Mouse (Mus musculus) Muller cell, postnatal 12 days (primary cell): ENCODE measurements around the gene Prkaa2.

Source experiments
- DNase-seq: peaks from one replicate; pipeline ENCODE4 v3.0.0-alpha.2; 2015; ENCODE audit errors: inconsistent ontology term

Gene Prkaa2

DNA sequence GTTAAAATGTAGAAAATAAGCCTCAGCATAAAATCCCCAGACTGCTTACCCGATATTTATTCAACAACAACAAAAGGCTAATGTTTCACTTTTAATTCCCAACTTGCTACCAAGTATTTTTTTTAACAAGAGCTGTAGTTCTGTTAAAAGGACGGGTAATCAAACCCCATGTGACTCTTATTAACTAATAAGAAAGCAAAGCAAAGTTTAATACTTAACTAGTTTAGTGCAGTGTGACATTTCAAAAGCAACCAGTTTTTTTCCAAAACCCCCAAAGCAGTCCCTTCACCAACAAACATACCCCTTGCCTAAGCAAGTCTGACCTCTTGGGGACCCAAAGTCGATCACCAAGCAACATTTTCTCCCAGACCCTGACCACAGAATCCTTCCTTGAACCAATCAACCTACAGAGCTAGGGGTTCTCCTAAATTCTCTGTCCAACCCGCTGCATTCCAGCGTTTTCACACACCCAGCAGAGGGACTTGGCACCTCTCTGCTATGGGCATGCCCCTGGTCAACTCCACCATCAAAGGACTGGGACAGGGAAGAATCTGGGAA is 970 bp downstream of the Prkaa2 start:
- DNase-seq: no peak

DNA sequence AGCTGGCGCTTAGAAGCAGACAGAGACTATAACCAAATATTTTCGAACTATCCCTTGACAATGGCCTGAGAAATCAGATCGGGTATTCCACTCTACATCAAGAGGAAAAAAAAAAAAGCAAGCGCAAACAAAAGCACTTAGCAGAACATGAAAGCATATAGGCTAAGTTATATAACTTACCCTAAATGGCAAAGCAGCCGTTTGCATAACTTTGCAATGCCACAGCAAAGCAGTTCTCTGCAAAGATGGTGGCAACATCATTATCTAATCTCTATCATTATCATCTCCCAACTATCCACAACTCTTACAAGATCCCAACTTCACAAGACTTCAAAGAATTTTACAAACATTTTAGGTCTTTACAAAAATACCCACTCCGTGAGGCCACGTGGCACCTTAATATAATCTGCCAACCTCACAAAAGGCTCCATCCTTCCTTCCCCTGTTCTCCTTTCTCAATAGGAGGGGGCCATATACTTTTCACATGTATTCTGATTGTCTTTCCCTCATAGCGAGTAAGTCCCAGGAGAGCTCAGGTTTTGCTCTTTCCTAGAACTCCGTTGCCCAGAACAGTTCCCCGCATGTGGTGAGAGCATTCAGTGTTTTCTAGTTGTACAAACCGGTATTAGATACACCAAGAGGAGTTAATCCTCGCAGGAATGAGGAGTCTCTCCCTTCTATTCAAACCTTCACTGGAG is 1.6 kb downstream of the Prkaa2 start:
- no peak for DNase-seq

DNA sequence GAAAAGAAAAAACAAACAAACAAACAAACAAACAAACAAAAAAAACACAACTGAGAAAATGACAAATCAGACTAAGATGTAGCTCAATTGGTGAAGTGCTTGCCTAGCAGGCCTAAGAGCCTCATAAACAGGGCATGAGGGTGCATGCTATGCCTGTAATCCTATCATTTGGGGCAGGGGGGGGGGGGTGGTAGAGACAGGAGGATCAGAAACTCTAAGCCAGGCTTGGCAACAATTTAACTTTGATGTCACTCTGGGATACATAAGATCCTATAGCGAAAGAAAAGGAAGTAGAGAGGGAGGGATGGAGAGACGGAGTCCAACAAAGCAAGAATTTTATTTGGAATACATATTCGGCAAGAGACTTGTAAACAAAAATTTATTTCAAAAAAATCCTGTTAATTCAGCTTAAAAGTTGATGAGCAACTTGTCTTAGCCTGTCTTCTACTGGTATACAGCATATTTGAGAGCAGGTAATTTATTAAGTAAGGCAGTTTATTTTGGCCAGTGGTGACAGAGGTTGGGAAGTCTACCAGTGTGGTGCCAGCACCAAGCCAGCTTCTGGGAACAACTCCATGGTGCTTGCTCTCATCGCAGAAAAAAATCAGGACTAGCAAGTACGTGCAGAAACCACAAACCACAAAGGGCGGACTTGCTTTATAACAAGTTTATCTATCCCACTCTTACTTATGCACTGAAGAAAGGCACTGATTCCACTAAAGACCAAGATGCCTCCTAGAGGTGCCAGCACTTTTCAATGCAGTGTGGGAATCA is 5.4 kb downstream of the Prkaa2 start:
- no peak for DNase-seq

DNA sequence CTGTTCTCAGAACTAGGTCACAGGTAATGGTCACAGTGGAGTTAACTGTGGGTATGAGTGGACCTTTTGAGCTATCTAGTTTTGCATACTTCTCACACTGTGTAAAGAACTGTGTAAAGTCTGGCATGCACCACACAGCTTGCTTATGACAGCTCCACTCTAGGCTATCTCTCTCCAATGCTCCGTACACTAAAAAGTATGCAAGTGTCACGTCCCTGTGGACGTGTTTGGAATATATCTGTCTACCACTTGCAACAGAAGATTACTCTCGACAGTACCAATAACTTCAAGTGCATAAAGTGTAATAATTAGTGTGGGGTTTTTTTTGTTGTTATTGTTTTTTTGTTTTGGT is 8.4 kb downstream of the Prkaa2 start:
- no peak for DNase-seq

DNA sequence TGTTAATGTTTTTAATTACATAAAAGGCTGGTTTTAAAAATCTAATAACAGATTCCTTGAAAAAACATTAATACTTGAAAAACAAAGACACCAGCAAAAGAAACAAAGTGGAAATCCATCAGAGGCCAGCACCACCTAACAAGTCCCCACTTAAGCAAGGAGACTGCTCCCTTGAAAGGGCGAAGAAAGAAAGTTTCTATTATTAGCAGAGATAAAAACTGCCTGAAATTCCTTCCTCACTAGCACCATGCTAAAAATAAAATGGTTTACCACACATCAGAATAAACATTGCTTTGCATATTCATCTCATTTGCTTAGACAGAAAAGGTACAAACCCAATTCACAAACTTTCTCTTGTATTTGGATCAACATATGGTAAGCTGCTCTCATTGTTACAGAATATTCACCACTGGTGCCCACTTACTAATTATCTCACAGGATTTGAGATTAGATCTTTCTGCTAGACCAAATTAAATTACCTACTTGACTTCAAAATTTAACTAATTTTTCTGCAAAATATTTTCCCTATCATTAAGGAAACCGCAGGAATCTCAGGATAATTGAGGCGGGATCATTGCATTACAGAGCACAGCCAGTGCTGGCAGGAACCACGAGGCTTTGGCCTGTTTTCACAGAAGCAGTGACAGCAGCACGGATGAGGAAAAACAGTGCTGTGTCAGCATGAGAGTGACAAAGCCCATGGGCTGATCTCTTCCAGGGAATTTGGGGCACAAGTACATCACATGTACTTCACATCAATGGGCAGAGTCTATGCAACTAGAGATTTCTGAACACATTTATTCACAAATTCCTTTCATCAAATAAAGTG is 9.0 kb downstream of the Prkaa2 start:
- DNase-seq: peak; percentile 91

DNA sequence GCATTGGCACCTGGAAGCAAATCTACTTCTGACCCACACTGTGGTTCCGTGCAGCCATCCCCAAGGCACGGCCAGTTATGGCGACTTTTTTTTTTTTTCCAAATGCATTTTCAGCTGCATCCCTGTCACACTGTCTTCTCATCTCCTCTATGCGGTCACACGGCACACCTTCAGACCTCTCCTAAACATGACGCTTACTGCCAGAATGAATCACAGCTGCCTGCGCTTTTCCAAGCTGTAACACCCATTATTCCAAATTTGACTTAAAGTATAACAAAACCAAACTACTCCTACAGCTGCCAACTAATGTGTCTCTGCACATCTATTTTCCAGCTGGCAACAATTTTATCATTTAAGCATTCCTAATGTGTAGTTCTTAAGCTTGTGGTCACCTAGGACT is 11.0 kb downstream of the Prkaa2 start:
- DNase-seq: no peak

DNA sequence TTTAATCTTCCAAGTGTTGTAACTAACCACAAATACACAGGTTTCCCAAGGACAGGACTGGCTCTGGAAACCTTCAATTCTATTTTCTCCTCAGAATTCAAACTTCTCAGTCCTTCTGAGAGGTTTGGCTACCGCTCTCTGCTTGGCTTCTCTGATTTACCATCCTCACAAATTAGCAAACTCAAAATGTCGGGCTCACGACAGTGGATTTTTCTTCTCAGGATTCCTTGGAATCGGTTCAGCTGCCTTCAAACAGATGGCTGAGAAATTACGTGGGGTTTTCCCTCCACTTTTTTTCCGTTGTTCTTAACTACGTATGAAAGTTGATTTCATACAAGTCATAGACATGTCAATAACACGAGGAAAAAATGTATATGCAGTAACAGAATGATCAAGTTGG is 11.5 kb downstream of the Prkaa2 start:
- no peak for DNase-seq

DNA sequence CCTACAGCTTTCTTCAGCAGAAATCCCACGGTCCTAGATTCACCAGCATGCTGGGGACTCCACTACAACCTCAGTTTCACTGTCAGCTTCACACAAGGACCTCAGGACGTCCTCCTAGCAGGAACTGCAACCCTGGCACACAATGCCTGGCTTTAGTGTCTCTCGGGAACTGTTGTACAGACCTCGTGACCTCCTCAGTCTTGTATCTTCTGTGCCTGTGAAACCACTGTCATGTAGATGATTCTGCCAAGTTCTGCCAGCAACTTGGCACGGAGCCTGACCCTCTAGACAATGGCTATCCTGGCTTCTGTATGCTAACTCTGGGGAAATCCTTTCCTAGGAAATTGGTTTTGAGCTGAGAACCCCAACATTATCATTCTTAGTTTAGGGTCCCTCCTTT is 14.4 kb downstream of the Prkaa2 start:
- DNase-seq: peak; percentile 88

DNA sequence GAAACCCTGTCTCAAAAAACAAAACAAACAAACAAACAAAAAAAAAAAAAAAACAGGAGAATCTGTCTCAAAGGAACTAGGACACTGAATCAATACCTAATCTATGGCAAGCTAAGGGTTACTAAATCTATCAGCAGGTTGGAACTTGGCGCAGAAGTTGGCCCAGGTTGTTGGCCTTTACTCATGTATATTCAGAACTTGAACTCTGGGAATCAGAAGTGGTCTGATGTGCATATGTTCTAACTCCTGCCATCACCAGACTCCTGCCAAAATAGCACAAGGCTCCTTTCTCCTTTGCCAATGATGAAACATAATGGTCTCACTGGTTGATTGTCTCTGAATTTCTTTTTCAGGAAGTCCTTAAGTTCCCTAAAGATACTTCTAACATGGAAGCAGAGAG is 15.7 kb downstream of the Prkaa2 start:
- DNase-seq: no peak

DNA sequence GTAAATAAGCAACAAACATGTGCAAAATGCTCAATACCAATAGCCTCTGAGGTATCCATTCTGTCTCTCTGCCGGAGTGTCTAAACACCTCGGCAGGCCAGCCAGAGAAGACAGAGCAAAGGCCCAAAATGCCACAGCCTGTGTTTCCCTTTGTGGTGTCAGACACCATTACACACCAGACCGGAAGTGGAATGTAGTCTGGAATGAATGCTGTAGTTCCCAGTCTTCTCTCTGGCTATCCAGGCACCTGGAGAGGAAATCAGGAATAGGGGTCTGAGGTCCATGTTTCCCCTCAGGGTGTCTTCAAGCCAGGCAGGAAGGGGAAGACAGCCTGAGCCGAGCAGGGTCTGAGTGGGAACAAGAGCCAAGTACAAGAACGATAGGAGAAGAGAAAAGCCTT is 19.3 kb downstream of the Prkaa2 start:
- peak; percentile 51 for DNase-seq

DNA sequence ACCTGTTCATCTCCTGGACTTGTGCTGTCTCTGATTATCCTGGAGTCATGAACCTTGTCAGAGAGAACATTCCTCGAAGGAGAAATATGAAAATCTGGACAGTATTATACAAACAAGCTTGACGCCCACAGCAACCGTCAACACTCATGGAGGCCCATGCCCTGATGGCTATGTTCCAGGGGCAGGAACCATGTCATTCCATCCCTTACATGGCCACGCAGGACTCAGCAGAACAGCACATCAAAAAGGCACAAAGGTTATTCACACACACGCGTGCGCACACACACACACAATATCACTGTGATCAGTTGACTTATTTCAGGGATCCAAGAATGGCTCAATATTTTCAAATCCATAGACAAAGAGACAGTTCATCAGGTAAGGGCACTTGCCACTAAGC is 20.3 kb downstream of the Prkaa2 start:
- DNase-seq: no peak

DNA sequence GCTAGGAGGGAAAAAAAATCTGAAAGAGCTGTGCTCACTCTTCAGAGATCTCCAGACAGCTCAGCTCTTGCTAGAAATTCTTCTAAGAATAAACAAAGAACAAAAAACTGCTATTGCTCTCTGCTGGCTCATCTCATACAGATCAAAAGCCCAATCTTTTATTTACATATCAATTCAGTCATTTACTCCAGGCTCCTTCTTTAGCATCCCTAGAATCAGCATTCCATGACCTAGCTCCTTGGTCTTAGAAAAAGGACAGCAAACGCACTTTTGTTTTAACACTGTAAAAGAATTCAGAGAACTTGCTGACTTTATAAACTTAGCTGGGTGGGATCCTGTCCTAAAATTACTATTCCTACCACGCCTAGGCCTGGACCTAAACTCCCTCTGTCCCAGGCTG is 21.0 kb downstream of the Prkaa2 start:
- DNase-seq: no peak

DNA sequence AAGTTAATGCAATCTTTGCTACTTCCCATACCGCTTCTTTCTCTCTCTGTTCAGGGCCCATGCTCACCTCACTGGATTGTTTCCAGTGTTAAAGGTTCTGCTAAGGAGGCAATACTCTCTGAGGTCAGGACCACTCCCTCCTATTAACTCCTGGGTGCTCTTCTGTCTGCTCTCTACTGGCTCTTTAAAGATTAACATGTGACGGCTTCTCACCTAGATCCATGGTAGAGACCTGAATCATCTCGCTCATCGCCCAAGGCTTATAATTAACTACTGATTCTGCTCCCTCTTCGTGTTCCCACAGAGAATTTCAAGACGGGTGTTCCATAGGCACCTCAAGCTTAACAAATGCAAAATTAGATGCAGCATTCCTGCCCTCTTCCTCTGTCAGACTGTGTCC is 33.5 kb downstream of the Prkaa2 start:
- no peak for DNase-seq

DNA sequence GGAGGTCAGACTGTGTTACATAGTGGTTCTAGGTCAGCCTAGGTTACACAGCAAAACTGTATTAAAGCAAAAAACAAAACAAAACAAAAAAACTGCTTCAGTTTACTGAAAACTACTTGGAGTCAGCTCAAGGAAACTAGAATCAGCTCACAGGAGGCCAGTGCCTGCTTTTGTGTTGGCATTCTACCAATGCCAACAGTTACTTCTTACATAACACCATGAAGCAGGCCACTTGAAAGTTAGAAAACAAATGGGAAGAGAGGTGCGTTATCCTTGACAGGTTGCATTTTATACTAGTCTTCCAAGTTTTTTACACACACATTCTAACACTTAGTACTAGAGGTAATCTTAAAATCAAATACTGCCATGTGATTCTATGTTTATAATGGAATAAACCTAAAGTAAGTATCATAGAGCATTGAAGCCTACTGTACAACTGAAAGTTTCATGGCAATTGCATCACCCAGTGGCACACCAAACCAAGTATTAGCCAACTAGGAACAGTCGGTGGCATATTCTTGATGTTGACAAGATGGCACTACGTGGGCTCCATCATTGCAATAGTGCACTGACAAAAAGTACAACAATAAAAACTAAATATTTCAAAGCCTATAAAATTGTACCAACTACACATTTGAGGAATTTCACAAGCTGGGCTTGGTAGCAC is 37.8 kb downstream of the Prkaa2 start:
- DNase-seq: no peak

DNA sequence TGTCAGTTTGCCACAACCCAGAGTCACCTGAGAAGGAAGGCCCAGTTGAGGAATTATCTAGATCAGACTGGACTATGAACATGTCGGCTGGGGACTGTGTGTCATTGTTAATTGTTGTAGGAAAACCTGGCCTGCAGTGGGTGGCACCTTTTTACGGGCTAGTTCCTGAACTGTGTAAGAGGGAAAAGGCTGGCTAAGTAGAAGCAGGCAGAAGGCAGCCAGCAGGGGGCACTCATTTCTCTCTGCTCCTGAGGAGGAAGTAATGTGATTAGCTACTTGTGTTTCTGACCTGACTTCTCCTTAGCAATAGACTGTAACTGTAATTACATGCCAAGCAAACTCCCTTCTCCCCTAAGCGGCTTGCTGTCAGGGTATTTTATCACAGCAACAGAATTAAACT is 38.7 kb downstream of the Prkaa2 start:
- DNase-seq: peak; percentile 68

DNA sequence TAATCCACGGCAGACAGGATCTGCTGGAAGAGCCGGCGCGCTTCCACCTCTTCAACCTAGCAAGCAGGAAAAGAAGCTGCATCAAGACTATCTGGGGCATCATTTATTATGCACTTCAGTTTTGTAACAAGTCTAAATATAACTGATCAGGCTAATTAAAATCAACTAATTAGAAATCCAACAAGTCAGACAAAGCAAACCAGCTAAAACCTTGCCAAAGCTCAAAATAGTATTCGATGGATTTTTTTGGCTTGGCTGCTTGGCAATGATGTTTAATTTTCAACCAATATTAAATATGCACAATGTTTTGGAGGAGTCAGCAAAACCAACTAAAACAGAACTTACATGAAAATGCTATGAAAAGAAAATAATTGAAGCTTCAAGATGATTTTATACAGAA is 58.4 kb downstream of the Prkaa2 start:
- no peak for DNase-seq

DNA sequence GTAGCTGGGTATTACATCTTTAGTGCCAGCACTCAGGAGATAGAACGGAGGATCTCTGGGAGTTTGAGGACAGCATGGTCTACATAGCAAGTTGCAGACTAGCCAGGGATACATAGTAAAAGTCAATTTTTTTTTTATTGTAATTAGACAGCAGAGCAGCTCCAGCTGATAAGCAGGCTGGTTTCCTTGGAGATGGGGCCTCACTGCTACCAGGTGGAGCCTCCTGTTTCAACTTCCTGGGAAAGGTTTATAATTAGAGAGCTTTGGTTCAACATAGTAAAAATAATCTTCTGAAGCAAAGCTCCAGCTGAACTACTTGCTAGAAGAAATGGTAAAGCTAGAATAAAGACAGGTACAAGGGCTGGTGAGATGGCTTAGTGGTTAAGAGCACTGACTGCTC is 59.6 kb downstream of the Prkaa2 start:
- DNase-seq: no peak

DNA sequence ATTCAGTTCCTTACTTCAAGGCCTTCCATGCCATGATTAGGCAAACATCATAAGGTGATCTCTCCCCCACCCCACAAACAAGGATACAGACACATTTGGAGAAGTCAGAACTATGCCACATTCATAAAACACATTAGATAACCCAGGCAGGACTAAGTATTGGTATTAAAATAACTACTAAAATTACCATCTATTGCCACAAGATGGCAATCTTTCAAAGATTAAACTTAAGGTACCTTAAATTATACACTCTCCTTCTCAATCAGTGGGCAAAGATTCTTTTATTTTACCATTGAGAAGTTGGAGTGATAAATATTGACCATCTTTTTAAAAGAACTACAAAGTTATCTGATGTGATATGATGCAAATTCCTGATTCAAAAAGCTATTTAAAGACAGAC is 75.4 kb downstream of the Prkaa2 start:
- DNase-seq: no peak

DNA sequence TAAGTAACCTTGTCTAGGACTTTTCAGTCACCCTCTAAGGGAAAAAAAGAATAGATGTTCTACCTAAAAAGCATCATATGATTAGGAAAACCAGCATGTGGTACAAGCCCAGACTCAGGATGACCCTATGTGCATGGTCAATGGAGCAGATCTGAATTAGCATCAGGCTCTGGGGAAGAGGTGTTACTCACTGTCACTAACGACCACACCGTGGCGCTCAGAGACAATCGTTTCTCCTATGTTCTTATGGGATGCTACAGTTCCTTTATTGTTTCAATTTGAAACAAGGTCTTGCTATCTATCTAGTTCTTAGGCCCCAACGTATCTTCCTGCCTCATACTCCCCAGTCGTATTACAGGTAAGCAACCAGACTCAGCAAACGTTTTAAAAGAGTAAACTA is 76.5 kb downstream of the Prkaa2 start:
- no peak for DNase-seq

DNA sequence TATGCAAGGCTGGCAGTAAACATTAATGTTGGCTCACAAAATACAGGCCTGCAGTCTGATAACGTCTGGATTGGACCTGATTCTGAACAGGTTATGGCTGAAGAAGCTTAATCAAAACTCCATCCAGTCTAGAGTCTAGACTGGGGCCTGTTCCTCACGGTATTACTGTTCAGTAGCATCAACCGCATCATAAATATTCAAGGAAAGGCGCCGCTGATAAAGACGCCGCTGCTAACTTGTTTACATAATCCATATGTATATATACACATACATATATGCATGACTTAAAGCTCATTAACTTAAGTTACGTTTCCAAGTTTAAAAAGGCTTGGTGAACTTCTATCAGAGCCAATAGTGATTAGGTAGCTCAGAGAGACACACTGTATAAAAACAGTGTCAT is 78.6 kb downstream of the Prkaa2 start:
- DNase-seq: no peak

DNA sequence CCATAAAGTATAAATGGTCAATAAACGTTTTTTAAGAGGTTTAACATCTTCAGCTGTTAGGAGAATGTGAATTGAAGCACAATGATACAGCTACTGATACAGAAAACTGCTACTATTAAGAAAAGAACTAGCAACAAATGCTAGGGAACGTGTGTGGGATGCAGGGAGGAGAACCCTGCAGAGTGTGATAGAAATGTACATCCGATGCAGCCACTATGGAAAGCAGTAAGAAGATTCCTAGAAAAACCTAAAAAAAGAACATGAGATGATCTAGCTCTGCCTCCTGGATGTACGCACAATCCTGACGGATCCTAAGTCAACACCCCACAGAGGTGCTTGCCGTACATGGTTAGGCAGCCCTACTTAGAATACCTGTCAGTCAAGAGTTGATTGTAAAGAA is 82.4 kb downstream of the Prkaa2 start:
- no peak for DNase-seq
